Mouse (Mus musculus) kidney, adult 2 months (tissue): Measurements from ENCODE around the gene Csgalnact2.

Experiments
- CTCF ChIP-seq: fragments of 200-500 bp; conservative IDR thresholded peaks from 2 replicates; pipeline ENCODE4 v1.5.1; 2011; ENCODE audit warnings: low read depth, mild to moderate bottlenecking, control low read depth, low read length, moderate library complexity, mixed read lengths; ENCODE audit not compliant: insufficient read depth, insufficient read length
- POLR2A ChIP-seq: fragments of 200-500 bp; IDR thresholded peaks from one replicate; pipeline ENCODE4 v1.6.1; 2011; ENCODE audit warnings: low read depth, low read length, control low read depth

- TF ChIP-seq CTCF (no peak), POLR2A (no peak)
Observed at GRCm38 (mm10) chr6:118184126-118184525, 45.2 kb upstream of the Csgalnact2 start.
